Mouse (Mus musculus): ENCODE measurements around the gene Rgs7.

- no peak for TF ChIP-seq CTCF (IDR thresholded peaks at IDR 0.05; ENCODE audit: low read depth, low read length)
- TF ChIP-seq POLR2A (IDR thresholded peaks at IDR 0.05; ENCODE audit: borderline replicate concordance, low read depth, low read length), result no peak
Measured at GRCm38 (mm10) chr1:175433128-175433527, 59.2 kb downstream of the Rgs7 start.
